ENCODE assay signal across 10 mouse cellular contexts in the genomic region with DNA sequence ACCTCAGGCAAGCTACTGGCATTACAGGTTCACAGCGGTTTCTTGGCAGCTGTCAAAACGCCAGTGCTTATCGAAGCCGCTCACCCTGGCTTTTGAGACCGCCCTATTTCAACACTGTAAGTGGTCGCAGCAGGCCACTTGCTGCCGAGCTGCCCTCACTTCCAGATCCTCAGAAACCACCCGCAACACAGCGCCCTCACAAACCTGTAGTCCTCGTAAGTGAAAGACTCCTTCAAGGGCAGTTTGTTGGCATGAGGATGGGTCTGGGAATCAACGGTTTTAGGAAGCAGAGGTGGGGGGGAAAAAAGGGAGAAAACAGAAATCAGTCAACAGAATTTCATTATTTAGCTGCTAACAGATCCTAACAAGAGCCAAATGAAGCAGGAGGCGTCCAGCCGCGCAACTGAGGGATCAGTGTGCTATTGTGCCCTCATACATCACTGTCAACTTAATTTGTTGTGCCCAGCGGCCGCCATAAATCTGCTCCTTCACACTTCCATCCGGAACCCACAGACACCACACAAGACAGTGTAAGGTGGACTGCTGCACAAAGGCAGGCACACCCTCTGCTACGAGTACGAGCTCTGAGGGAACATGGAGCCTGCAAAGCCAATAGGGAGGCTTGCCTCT.
DNase-seq lines count a peak whose midpoint lies in the region; ATAC-seq and TF ChIP-seq lines count a peak whose summit lies in the region.
"Had no signal": no experiment of that assay in that cellular context is flagged by ENCODE, and none has a peak within 500 bp of the region (broad histone marks: within the 10 kb centered on the region; RNA-seq: fewer than 3 reads in every experiment).

No protein-coding gene starts in this region.

- H3K4me3 ChIP-seq in heart, adult 2 months = no peak overlapping the region
- H3K4me3 ChIP-seq in heart, embryonic 15.5 days = peak overlapping the region; percentile 9; the same call in 1 of the 2 replicates
- H3K4me3 ChIP-seq in lung, embryonic 14.5 days (ENCODE audit: low read depth, low read length) = no peak overlapping the region
- H3K4me3 ChIP-seq in intestine, embryonic 16.5 days (ENCODE audit: low read length) = no peak overlapping the region

- peak; percentile 74 for ATAC-seq in heart, embryonic 15.5 days (replicated peaks; ENCODE audit: insufficient number of reproducible peaks, insufficient read depth, low FRiP score, low read depth)
- no peak for ATAC-seq in lung, embryonic 14.5 days (ENCODE audit: insufficient read depth)
- no peak for ATAC-seq in intestine, embryonic 16.5 days
- no peak for ATAC-seq in erythroblast, adult 5-6 weeks (replicated peaks; ENCODE audit: low FRiP score, poor library complexity, severe bottlenecking)

- WGBS in heart, adult 2 months = 60% methylated on average over 19 of the region's 19 CpGs
- WGBS in heart, embryonic 15.5 days = 37% methylated on average over 19 of the region's 19 CpGs
- 48% methylated on average over 19 of the region's 19 CpGs for WGBS in lung, embryonic 14.5 days
- WGBS in intestine, embryonic 16.5 days = 63% methylated on average over 19 of the region's 19 CpGs

- no peak for TF ChIP-seq EP300 in heart, adult 2 months (IDR thresholded peaks at IDR 0.05; ENCODE audit: insufficient read depth, low read depth, low read length)

- no peak overlapping the region for H3K9ac ChIP-seq in heart, adult 2 months (ENCODE audit: low read depth, low read length)
- no peak overlapping the region for H3K9ac ChIP-seq in heart, embryonic 15.5 days
- H3K9ac ChIP-seq in lung, embryonic 14.5 days = no peak overlapping the region
- H3K9ac ChIP-seq in intestine, embryonic 16.5 days (ENCODE audit: low read depth, low read length) = no peak overlapping the region

- no peaks in the 10 kb centered on the region for H3K27me3 ChIP-seq in heart, adult 2 months (ENCODE audit: control insufficient read depth, insufficient read depth, low read length)
- H3K27me3 ChIP-seq in heart, embryonic 15.5 days = no peaks in the 10 kb centered on the region
- H3K27me3 ChIP-seq in lung, embryonic 14.5 days (ENCODE audit: insufficient read depth, low read length) = no peaks in the 10 kb centered on the region
- H3K27me3 ChIP-seq in intestine, embryonic 16.5 days (replicated peaks; ENCODE audit: control insufficient read depth, insufficient read depth, low read length) = no peaks in the 10 kb centered on the region

- no peaks in the 10 kb centered on the region for H3K9me3 ChIP-seq in heart, embryonic 15.5 days (replicated peaks)
- no peaks in the 10 kb centered on the region for H3K9me3 ChIP-seq in lung, embryonic 14.5 days (ENCODE audit: low read depth, low read length)
- no peaks in the 10 kb centered on the region for H3K9me3 ChIP-seq in intestine, embryonic 16.5 days (ENCODE audit: control insufficient read depth, low read length)

- H3K4me1 ChIP-seq in heart, adult 2 months (ENCODE audit: control insufficient read depth, insufficient read depth, low read length) = no peaks in the 10 kb centered on the region; the same call in 1 of the 2 replicates
- H3K4me1 ChIP-seq in heart, embryonic 15.5 days (replicated peaks) = peaks cover 15% of the 10 kb centered on the region
- H3K4me1 ChIP-seq in lung, embryonic 14.5 days (ENCODE audit: insufficient read depth) = no peaks in the 10 kb centered on the region
- peaks cover 6% of the 10 kb centered on the region for H3K4me1 ChIP-seq in intestine, embryonic 16.5 days (ENCODE audit: control insufficient read depth, insufficient read depth, low read length)

- TF ChIP-seq POLR2A in heart, adult 2 months (IDR thresholded peaks at IDR 0.05; ENCODE audit: insufficient read depth, low read depth, low read length) = no peak

- H3K79me2 ChIP-seq in heart, adult 2 months (replicated peaks; ENCODE audit: control insufficient read depth, insufficient read depth, low read length) = no peaks in the 10 kb centered on the region

- peaks cover 3% of the 10 kb centered on the region for H3K36me3 ChIP-seq in heart, adult 2 months (ENCODE audit: control insufficient read depth, insufficient read depth, low read length)
- H3K36me3 ChIP-seq in heart, embryonic 15.5 days = no peaks in the 10 kb centered on the region; the same call in 1 of the 2 replicates
- H3K36me3 ChIP-seq in lung, embryonic 14.5 days (ENCODE audit: insufficient read depth) = peaks cover 24% of the 10 kb centered on the region
- H3K36me3 ChIP-seq in intestine, embryonic 16.5 days (ENCODE audit: control insufficient read depth, insufficient read depth, low read length) = 0 out of 2 replicates have a peak, but pooled peaks cover 2% of the 10 kb centered on the region

- peak; percentile 22; the same call in 1 of the 2 replicates for TF ChIP-seq CTCF in heart, adult 2 months (IDR thresholded peaks at IDR 0.05)
- TF ChIP-seq CTCF in lung, embryonic 14.5 days (IDR thresholded peaks at IDR 0.05; ENCODE audit: low read depth) = no peak

- intact Hi-C loops in heart, adult 2 months (cut with DNase I) = no loop called here
- intact Hi-C loops in heart, postnatal 14 days (cut with DNase I) = no loop called here

- no peak overlapping the region for H3K27ac ChIP-seq in heart, adult 2 months
- H3K27ac ChIP-seq in heart, embryonic 15.5 days = no peak overlapping the region
- no peak overlapping the region for H3K27ac ChIP-seq in lung, embryonic 14.5 days (ENCODE audit: low read depth)
- no peak overlapping the region for H3K27ac ChIP-seq in intestine, embryonic 16.5 days (ENCODE audit: low read length)
- H3K27ac ChIP-seq: kidney, postnatal 0 days had no signal

- DNase-seq in heart, adult 2 months = no peak
- DNase-seq in heart, postnatal 14 days = no peak
- DNase-seq in lung, embryonic 14.5 days = peak; percentile 55
- DNase-seq in neural tube, embryonic 10.5 days (ENCODE audit: extremely low spot score, low spot score) = peak; percentile 48
- DNase-seq in ovary, adult 18-20 months (ENCODE audit: low spot score) = no peak

- peak overlapping the region; percentile 48 for H3K4me2 ChIP-seq in heart, embryonic 15.5 days
- no peak overlapping the region for H3K4me2 ChIP-seq in lung, embryonic 14.5 days
- no peak overlapping the region for H3K4me2 ChIP-seq in intestine, embryonic 16.5 days (ENCODE audit: low read depth, low read length)
- H3K4me2 ChIP-seq: liver, embryonic 11.5 days had no signal

Comparison
In these comparisons a context has a peak if more than half of its experiments do, and no peak if none do; other contexts are left out.
1. DNase-seq: peak in lung, embryonic 14.5 days (single experiment) and neural tube, embryonic 10.5 days (single experiment); none in heart, adult 2 months (0 of 2), heart, postnatal 14 days (0 of 2) and ovary, adult 18-20 months (single experiment).